Mouse (Mus musculus) urinary bladder, postnatal 10 days (tissue): ENCODE data around the gene Gramd4.
"Not testable (repeated sequence)": the region's sequence is repeated elsewhere in the genome, so short reads cannot be mapped to it uniquely, and the experiment has no call there.

ENCODE experiments used
- DNase-seq: peaks from one replicate; pipeline ENCODE4 v3.0.0; 2022; ENCODE audit warnings: low spot score

Gramd4 gene

DNA sequence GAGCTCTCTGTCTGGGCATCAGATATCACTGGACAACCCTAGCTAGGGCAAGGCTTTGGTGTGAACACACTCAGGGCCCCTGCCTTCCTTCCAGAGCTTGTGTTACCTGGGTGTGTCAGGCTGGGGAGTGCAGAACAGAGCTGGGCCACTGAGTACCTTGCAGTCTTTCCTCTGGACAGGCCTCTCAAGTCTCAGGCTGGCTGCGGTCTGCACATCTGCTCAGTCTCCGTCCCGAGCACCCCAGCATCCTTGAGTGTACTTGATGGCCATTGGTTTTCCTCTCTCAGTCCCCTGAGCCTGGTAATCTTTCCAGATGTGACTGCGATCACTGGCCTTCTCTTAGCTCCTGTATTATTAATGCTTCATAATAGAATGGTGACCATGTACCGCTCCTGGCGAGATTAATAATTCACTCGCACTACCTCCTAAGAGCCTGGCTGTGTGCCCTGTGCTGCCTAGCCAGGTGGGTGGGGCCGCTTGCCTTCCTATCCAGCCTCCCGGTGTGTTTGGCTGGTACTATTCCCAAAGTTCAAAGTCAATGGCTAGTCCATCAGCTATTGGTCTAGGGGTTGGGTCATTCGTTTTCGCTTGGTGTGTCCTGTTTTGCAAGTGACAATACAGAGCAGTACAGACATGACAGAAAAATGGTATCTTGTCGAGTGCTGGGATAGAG is 34.6 kb downstream of the Gramd4 start:
- no peak for DNase-seq

DNA sequence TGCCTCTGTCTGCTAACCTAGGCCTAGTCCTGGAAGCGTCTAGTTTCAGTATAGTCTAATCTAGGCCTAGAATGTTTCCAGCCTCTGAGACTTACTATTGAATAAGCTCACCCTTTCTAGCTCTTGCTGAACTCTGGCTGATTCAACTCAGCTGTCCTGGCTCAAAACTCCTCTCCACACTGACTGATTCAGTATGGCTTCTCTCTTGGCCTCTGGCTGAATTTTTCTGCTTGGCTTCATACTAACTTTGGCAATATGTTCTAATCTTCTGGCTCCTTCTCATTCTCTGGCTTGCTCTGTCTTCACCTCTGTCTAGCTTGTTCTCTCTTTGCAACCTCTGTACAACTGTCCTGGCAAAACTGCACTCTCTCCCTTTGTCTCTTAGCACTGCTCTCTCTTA is 35.7 kb downstream of the Gramd4 start:
- DNase-seq: no peak

DNA sequence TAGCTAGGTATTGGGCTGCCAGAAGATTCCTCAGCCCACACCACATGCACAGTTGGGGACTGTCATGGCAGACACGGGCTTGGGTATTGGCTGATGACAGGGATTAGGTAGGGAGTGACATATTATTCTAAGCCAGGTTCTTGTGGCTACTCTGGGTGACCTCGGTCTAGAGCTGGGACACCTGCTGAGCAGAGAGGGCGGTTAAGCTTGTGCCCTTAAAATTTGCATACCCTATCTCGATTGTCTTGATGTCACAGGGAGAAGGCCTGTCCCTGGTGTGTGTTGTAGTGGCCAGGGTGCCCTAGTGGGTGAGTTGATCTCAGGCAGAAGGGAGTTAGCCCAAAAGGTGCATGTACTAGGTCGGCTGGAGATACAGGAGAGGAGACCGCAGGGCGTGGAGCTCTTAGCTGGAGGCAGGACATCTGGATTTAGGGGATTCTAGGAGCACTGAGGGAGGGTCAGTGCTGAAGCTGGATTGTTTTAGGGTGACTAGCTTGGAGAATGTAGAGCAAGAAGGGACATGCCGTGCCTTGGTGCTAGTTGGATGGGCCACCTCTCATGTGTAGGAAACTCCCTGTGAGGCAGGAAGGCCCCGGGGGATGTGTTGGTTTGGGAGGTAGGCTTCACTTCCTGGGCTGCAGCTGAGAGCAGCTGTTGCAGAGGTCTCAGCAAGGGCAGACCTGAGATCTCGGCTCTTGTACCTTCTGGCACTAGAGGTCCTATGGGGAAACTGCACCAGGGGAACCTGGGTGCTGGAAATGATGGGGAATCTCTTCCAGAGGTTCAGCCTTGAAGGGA is 37.0 kb downstream of the Gramd4 start:
- DNase-seq: no peak

DNA sequence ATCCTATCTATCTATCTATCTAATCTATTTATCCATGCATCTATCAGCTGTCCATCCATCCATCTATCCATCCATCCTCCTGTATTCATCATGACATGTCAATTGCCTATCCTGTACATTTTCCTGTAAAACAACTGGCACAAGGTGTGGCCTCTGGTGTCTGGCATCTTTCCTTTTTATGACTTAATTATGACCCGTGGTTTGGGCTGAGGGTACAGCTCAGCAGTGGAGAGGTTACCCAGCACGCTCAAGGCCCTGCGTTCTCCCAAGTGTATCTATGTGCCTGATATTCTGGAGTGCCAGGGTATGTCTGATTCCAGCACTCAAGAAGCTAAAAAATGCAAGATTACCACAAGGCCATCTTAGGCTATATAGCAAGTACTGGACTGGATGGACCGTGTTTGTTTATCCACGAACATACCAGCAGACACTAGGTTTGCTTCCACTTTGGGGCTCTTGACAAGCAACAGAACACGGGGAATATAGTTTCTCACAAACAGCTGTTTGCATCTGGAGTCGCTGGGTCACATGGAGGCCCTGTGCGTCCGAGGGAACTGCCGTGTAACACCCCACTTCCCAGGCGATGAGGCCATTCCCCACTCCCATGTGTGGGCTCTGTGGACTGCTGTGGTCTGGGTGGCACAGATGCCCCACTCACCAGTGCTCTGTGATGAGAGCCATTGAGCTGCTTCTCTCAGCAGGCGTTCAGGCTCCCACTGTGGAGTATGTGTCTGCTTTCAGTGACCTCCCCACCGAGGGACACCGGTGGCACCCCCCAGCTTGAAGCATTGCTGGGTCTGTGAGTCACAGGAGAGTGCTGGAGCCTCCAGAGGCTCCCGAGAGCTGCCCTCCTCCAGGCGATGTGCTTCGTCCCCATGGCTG is 38.5 kb downstream of the Gramd4 start:
- DNase-seq: no peak

DNA sequence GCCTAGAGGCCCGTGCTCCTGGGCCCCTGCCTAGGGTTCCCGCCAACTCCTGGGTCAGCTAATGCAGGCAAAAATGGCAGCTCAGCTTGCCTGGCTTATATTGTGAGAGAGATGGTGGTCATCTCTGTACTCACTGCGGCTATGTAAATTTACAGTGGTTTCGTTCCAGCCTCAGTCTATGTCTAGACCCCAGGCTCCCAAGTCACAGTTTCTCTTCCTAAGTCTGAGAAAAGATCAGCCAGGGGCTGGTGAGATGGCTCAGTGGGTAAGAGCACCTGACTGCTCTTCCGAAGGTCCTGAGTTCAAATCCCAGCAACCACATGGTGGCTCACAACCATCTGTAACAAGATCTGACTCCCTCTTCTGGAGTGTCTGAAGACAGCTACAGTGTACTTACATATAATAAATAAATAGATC is 39.1 kb downstream of the Gramd4 start:
- DNase-seq: not testable (repeated sequence)

DNA sequence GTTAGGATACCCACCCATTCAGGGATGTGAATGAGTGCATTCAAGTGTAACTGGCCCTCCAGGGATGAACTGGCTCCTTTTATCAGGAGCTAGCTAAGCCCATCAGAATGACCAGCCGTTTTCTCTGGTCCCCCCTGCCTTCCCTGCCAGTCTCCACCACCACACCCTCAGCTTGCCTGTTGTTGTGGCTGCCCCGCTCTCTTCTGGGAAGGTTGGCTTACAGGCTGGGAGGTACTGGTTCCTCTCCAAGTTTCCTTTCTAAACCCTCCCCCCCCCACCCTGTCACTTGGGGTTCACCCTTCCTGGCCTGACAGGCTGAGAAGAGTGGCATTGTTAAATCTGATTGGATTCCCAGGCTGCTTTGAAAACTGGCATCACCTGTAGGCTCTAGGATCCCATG is 40.4 kb downstream of the Gramd4 start:
- no peak for DNase-seq

DNA sequence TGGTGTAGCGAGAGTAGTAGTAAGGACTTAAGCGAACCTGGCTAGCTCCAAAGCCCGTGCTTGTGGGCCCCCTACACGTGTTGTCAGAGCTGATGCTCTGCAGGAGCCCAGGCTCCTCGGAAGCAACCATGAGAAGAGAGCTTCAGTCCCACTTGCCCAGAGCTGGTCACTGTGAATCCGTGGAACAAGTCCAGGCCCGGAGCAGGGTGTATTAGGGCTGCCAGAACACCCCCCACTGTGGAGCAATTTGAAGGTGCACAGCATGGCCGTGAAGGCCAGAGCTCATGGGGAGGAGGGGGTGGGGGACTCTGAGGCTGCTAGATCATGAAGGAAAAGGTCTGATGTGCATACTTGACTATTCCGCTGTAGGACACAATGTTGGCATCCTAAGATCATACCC is 44.1 kb downstream of the Gramd4 start:
- no peak for DNase-seq

DNA sequence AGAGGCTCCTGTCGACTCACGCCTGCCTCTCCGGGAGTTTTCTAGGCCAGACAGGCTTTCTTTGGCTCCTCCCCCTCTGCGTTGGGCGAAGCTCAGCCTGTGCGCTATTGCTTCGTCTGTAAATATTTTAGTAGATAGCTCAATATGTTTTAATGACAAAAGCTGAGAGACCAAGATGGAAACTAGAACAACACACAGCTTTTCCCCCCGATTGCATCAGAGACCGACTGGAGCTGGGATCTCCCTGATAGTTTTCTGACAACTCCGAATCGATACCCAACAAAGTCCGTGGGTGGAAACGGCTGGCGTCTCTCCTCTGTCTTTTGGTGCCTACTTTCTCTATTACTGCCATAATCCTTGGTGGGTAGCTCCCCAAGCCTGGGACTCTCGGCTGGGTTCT is 44.8 kb downstream of the Gramd4 start:
- DNase-seq: no peak

DNA sequence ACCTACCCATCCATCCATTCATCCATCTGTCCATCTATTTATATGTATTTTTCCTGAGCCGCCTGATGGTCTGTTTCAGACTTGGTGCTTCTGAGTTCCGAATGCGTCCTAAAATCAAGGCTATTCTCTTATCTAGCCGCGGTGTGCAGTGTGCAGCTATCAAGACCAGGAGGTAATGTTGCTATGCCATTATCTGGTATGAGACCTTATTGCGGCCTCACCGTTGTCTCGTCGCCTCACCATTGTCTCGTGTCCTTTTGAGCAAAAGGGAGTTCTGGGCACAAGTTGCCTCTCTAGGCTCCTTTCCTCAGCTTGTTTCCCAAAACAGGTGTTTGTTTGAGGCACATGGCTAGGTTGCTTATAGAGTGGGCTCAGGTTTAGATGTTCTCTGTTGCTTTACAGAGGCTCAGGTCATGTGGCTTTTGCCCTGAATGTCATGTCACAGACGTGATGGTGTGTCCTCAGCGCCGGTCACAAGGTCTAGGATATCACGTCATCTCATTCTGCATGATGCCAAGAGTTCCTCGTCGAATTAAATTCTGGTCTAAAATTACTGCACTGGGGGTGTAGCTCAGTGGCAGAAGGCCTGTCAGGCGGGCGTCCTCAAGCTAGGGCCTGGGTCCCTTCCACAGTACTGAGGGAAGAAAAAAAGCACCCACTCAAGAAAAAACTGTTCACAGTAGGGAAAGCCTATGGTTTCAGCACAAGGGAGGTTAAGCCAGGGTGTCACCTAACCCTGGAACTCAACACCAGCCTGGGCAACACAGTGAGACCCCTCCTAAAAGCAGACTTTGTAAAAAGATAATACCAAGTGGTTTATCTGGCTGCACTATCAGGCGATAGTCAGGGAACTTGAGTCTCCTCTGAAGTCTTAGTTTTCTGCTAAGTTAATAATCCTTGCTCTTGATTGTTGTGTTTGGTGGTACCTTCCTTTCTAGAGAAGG is 47.2 kb downstream of the Gramd4 start:
- DNase-seq: no peak

DNA sequence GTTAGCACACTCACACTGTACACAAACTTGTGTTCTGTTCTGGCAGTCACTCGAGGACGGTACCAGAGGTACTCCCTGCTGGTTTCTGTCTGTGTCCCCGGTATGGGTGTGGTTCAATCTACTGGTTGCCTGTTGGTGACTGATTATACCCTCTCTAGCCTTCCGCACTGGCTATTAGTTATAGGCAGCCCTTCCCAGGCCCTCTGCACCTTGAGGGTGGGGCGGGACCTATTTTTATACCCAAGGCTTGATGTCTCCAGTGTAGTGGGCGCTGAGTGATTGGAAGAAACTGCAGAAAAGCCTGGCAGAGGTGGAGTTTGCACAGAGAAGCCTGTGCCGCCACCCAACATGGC is 47.8 kb downstream of the Gramd4 start:
- no peak for DNase-seq

DNA sequence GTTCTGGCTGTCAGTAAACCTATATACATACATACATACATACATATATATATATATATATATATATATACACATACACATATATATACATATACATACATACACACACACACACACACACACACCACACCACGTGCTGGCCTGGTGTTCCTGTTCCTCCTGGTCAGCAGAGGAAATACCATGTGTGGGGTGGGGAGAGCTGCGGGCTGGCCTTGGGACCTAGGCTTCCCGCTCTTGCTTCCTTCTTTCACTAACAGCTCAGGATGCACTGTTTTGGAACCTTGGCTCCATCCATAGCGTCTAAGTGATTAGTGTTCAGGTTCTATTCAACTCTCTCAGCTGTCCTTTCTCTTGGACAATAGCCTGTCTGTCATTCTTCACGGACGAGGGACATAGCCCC is 48.3 kb downstream of the Gramd4 start:
- DNase-seq: no peak

DNA sequence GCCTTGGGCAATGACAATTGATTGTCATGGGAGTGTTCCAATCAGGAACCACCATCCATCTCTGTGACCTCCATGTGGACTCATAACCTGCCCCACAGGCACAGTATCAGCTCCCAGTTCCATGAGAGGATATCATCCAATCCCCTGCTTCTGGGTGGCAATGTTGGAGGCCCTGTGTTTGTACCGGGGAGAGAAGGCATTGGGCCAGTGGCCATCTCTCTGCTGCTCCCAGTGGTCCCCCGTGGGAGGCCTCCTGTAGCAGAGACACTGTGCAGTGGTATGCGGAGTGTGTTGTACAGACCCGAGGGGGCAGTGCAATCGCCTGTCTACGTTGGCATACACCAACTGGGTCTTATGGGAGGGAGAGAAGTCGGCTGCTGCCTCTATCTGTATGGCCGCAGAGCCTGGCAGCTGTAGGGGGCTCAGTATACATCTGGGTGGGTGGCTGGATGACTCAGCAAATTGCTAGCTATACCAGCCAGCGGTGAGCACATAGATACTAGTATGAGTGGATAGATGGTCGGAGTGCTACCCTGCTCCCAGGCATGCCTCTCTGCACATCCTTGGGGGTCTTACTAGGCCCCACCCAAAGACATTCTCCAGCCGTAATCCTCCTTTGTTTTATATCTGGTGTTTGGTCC is 50.5 kb downstream of the Gramd4 start:
- DNase-seq: no peak

DNA sequence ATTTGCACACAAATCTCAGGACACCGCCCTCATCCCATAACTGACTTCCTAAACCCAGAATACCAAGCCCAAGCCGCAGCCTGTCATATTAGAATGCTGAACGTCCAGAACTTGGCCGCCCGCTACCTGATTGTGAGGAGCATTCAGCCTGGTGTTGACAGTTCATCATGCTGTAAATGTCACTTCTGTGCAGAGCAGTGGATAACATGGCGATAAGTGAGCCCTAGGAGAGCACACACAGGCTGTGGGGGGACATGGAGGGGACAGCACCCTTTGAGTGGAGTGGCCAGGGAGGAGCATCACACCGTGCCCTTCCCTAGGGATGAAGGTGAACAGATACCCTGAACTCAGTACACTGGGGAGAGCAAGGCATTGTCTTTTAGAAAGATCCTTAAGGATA is 51.8 kb downstream of the Gramd4 start:
- DNase-seq: no peak

DNA sequence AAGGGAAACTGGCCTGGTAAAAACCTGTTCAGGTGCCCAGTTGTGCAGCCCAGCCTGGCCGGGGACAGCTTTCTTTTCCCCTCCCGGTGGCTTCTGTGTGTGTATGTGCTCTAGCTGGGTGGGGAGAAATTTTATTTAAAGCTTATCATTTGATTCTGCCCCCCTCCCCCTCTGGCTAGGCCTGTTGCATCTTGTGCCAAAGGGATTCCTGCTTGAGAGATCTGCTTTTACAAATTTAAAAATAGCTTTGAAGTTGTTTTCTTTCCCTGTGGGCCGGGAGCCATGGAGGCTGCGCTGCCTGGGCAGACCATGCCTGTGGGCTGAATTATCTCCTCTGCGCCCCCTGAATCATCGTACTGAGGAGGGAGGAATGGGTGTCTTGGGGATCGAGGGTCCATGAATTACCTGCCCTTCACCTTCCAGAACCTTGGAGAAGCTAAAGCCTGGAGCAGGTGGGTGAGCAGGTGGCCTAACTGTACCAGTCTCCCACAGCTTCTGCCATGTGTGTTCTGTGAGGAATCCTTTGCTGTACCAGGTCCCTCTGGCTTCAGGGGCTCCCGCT is 52.2 kb downstream of the Gramd4 start:
- DNase-seq: no peak

DNA sequence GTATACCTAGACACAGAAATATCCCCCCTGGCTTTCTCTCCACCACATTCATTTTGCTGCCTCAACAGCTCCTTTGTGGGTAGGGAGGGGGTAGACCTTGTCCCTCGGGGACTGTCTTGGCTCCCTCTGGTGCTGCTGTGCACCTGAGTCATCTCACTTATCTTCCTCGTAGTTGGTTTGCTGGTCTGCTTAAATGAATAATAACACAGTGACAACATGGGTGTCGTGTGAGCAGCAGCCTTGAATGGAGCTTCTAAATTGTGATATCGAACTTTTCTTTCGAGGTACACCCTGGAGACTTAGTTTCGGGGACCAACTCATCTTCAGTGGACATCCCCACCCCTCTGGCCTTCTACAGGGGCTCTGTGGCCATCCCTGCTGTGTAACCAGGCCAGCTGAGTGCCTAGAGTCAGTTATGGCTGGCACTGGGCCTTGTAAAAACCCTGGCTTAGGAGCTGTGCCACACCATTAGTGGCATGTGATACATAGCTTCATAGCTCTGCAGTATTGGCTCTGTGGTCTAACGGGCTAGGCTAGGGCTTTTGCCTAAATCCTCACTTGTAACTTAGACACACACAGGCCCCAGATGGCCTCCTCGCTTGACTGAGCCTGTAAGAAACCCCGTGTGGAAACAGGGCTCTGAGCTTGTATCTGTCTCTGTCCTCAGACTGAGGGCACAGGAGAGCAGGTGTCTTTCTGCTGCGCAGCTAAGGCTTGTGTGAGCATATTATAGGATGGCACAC is 53.0 kb downstream of the Gramd4 start:
- no peak for DNase-seq

DNA sequence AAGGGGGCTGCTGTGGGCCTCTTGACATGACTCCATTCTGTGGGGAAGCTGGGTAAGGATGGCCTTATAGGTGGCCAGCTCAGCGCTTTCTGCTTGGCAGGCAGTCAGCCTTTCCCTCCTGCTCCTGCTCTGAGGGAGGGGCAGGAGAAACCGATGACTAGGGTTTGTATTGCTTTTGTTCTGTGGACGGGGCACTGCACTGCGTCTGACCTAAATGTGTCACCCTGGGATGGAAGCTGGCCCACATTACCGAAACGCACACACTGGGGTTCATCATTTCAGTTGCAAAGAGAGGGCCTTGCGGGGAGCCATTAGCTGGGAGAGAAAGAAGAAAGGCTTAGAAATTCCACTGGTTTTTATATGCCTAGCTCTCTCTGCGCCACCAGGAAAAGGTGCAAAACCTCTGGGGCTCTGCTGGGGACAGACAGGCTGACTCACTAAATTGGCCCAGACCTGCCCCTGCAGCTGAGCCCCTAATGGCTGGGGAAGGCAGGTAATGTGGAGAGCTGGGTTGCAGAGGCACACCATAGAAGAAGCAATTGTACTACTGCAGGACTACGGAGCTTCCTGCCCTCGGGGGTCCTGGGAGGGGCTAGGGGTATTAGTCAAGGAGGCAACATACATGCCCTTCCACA is 55.3 kb downstream of the Gramd4 start:
- DNase-seq: no peak

DNA sequence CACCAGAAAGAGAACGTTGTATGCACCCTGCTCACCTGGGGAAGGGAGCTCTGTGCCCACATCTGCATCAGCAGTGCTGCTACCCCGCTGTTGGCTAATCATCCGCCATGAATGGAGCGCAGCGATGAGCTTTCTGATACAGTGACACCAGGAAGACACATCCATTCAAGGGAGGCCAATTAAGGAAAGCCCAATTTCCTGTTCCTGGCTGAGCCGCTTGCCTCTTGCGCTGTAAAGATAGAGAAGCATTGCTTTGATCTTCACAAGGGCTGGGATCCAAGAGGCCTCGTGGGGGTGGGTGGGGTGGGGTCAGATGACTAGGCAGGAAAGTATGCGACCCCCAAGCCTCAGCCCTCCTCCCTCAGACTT is 55.8 kb downstream of the Gramd4 start:
- DNase-seq: no peak

DNA sequence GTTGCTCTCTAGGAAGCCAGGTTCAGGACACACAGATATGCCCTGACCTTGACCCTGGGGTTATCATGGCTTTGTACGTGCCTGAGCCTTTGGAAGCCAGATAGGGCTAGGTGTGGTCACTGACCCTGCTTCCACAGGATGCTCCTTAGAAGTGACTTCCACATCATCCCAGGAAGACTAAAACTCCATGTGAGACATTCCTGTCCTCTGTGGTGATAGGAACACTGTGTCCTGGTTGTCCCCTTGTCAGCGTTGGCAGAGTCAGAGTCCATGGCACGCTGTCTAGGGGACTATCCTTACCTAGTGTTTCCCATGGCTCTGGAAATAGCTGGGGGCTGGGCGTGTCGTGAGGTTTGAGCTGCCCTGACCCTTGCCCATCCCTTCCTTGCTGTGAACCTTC is 58.9 kb downstream of the Gramd4 start:
- DNase-seq: no peak
